Mouse (Mus musculus): ENCODE results near the gene Emc7. TPM values are rescaled to one million over a fixed set of nuclear protein-coding genes. Genes with fewer than 3 reads are reported as not detected.

Emc7 gene
- total RNA-seq (2023) = 1 to 10 TPM; 7.0 to 8.1 TPM

DNA sequence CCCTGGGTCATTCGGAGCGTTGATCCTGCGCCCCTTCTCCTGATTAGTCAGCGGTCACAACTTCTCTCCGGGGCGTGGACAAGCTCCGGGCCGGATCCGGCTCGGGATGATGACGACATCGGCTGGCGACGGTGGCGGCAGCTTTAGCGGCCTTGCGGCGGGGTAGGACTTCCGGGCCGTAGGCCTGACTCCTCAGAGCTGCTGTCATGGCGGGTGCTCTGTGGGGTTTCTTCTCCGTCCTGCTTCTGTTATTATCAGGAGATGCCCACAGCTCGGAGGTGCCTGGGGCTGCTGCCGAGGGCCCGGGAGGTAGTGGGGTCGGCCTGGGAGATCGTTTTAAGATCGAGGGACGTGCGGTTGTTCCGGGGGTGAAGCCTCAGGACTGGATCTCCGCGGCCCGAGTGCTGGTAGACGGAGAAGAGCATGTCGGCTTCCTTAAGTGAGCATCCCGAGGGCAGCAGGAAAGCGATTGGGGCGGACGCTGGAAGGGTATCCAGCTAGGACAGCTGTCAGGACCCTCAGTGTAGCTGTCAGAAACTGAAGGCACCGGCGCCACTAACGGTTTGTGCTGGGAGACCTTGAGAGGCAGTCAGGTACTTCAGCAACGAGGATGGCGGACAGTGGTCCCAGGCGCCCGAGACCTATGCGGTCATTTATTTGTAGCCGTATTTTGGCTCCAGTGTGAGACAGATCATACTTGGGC lies at the start of gene Emc7:
Gene Emc7, plus strand, starts transcription at position 136 of the 703 bp plus-strand sequence.

DNA sequence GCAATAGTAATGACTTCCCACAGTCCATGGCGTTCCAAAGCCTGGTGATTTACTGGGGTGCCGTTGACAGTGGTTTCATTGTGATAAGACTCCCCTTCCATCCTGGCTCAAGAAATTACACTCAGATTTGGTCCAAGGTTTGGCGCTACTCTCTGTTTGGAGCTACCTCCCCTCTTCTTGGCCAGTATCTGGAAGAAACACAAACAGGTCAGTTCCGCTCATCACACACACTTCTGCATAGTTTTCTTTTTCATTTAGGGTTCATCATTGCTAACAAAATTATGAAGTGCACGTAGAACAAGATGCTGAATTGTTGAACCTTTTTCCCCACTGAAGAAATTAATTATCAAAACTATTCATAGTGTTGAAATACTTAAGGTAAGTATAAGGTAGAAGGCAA lies 25.9 kb downstream of the Emc7 start, which contains the start of gene Chrm5:
Gene Chrm5, minus strand, starts transcription at position 101 of the 400 bp plus-strand sequence.

DNA sequence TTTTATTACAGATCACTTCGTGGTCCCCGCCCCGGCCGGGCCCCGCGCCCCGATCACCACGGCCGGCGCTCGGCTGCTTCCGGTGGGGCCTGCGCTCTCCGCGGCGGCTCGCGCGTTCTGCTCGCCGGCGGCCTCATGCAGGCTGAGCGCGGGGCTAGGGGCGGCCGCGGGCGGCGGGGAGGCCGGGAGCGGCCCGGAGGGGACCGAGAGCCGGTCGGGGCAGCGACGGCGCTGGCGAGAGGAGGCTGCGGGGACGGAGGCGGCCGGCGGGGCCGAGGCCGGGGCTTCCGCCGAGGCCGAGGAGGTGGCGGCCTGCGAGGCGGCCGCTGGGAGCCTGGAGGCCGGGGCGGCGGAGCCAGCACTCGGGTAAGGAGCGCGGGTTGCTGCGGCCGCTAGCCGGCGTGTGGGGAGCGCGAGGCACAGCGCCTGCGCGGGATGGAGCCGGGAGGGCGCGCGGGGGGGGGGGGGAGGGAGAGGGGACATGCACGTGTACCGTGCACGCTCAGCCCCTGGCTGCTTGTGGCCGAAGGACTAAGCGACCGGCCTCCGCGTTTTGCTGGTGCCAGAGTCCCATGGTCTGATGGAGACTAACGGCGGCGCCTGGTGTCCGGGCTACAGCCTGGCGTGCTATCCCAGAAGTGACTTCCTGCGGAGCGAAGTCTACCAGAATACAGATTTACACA lies 38.2 kb downstream of the Emc7 start, which contains the start of gene Aven:
Gene Aven, plus strand, starts transcription at position 109 of the 683 bp plus-strand sequence.

Other genes with a start within 250 kb of the Emc7 start
- 10 to 100 TPM; 78.1 to 86.7 TPM for gene Lpcat4, start 215.5 kb upstream of the Emc7 start, total RNA-seq (2023)
- gene Nutm1, start 195.7 kb upstream of the Emc7 start, total RNA-seq (2023) = not detected
- 10 to 100 TPM; 19.7 to 24.4 TPM for gene Nop10, start 193.1 kb upstream of the Emc7 start, total RNA-seq (2023)
- 100 to 1,000 TPM; 221 to 223 TPM for gene Slc12a6, start 189.2 kb upstream of the Emc7 start, total RNA-seq (2023)
- not detected for gene Gm21985, start 188.7 kb upstream of the Emc7 start, total RNA-seq (2023)
- 10 to 100 TPM; 16.5 to 20.0 TPM for gene Emc4, start 87.0 kb upstream of the Emc7 start, total RNA-seq (2023)
- gene Katnbl1, start 75.8 kb upstream of the Emc7 start, total RNA-seq (2023) = 1 to 10 TPM; 6.4 to 6.9 TPM
- not detected for gene Chrm5, start 25.8 kb downstream of the Emc7 start, total RNA-seq (2023)
- gene Aven, start 38.0 kb downstream of the Emc7 start, total RNA-seq (2023) = 10 to 100 TPM in 1 of 2 experiments, 1 to 10 TPM in 1; 4.3 to 10.2 TPM

Data from neutrophil, adult 59 days (primary cell).